Mouse (Mus musculus): Measurements from ENCODE around the gene Hsd17b14.

Gene Hsd17b14

GRCm38 (mm10) chr7:45567112-45567779, 12.6 kb downstream of the Hsd17b14 start:
- DNase-seq (ENCODE audit: low spot score in 2 of 2), result no peak

DNA sequence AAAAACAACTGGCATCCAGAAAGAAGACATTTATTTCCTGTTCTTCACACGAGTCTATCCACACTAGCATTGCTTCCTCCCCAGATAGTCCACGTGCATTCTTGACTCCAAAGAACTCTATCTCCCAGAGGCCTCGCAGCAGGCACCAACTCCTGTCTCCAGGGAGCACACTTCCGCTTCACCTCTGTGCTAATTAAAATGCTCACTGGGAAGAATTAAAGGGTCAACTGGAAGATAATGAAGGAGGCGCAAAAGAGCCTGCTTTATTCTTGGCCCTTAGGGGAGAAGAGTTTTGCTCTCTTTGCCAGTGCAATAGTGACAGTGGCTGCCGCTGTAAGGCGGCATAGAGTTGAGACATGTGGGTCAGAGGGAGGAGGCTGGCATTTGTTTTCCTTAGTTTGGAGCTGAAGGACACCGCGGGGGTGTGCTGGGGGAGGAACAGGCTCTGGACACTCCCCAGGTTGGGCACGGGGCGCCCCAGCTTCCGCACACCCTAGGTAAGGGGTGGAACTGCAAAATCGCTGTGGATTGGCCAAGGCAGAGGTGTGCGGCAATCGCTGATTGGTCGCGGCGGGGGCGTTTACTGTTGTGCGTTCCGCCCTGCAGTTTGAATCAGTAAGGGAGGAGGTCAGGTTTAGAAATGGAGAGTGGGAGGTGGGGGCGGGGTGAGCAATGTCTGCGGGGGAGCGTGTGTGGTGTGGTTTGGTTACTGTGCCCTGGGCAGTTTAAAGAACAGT, 13.3 kb downstream of the Hsd17b14 start:
- peak; percentile 81 to 83 for DNase-seq (ENCODE audit: low spot score in 2 of 2)

GRCm38 (mm10) chr7:45568601-45569473, 14.1 kb downstream of the Hsd17b14 start:
- DNase-seq (ENCODE audit: low spot score in 2 of 2), result no peak

- peak; percentile 37 to 53 for DNase-seq (ENCODE audit: low spot score in 2 of 2)
Observed at GRCm38 (mm10) chr7:45570103-45570741, 15.5 kb downstream of the Hsd17b14 start, which contains the start of gene Bcat2. TSS of gene Bcat2 (plus strand) at chr7:45570153.

- no peak for DNase-seq (ENCODE audit: low spot score in 2 of 2)
Observed at GRCm38 (mm10) chr7:45571966-45572365, 17.3 kb downstream of the Hsd17b14 start.

DNA sequence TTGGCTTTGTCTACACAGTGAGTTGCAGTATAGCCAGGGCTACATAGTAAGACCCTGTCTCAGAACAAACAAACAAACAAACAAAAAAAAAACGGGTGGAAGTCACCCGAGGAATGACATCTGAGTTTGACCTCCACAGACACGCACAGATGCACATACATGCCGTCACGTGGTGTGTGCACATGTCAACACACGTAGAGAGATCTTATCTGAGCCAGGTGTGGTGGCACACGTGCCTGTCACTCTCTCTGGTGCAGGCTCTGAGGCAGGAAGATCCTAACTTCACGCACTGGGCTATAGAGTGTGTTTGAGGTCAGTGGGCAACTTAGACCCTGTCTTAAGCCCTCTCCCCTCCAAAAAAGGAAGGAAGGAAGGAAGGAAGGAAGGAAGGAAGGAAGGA, 19.3 kb downstream of the Hsd17b14 start:
- no peak for DNase-seq (ENCODE audit: low spot score in 2 of 2)

- no peak for DNase-seq (ENCODE audit: low spot score in 2 of 2)
Observed at GRCm38 (mm10) chr7:45574472-45575379, 20.0 kb downstream of the Hsd17b14 start.

DNA sequence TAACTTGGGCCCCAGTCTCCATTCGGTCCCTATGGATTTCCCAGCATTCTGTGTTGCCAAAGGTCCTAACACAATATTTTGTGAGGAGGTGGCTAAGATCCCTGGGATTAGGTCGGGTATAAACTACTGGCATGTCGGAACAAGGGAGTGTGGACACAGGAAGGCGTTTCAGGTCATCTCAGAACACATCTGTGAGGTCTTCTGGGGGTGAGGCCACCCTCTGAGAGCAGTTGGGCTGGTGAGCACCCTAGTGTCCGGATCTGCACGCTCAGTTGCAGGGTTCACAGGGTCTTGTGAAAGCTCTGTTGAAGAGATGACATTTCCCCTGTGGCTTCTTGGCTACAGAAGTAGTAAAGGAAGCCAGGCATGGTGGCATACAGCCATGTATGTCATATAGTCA, 31.2 kb downstream of the Hsd17b14 start:
- no peak for DNase-seq (ENCODE audit: low spot score in 2 of 2)

- no peak for DNase-seq (ENCODE audit: low spot score in 2 of 2)
Observed at GRCm38 (mm10) chr7:45587631-45588592, 33.2 kb downstream of the Hsd17b14 start.

DNA sequence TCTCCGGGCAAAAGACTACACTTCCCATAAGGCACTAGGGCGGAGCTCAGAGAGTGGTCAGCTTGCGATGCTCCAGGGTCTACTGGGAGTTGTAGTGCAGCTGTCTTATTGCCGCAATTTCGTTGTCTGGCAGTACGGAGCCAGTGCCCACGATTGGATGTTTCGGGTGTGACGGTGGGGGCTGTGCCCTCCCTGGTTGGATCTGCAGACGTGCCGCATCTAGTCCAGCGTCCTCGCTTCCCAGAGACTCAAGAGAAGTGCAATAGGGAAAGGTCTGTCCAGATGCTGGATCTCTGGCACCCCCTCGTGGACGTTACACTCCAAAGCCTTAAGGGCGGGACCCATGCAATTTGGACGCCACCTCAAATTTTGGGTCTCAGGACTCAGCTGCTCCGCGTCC, 34.5 kb downstream of the Hsd17b14 start:
- DNase-seq (ENCODE audit: low spot score in 2 of 2), result peak; percentile 92 to 97

- DNase-seq (ENCODE audit: low spot score in 2 of 2), result no peak
Observed at GRCm38 (mm10) chr7:45589898-45590297, 35.2 kb downstream of the Hsd17b14 start.

DNA sequence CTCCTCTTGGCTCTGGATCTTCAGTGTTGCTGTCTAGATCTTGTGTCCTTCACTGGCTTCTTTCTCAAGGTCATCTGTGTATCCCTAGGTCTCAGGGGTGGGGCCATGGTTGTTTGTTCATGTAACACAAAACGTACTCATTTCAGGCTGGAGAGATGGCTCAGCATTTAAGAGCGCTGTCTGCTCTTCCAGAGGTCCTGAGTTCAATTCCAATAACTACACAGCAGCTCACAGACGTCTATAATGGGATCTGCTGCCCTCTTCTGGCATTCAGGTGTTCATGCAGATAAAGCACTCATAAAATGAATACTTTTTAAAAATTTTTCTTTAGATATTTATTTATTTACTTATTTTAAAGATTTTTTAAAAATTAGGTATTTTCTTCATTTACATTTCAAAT, 36.2 kb downstream of the Hsd17b14 start:
- DNase-seq (ENCODE audit: low spot score in 2 of 2), result no peak

GRCm38 (mm10) chr7:45591880-45592279, 37.2 kb downstream of the Hsd17b14 start:
- no peak for DNase-seq (ENCODE audit: low spot score in 2 of 2)

GRCm38 (mm10) chr7:45593118-45593815, 38.6 kb downstream of the Hsd17b14 start:
- DNase-seq (ENCODE audit: low spot score in 2 of 2), result peak in 1 of 2 experiments; percentile 60

GRCm38 (mm10) chr7:45595176-45595575, 40.5 kb downstream of the Hsd17b14 start:
- DNase-seq (ENCODE audit: low spot score in 2 of 2), result no peak

- no peak for DNase-seq (ENCODE audit: low spot score in 2 of 2)
Observed at GRCm38 (mm10) chr7:45596107-45596506, 41.4 kb downstream of the Hsd17b14 start.

DNA sequence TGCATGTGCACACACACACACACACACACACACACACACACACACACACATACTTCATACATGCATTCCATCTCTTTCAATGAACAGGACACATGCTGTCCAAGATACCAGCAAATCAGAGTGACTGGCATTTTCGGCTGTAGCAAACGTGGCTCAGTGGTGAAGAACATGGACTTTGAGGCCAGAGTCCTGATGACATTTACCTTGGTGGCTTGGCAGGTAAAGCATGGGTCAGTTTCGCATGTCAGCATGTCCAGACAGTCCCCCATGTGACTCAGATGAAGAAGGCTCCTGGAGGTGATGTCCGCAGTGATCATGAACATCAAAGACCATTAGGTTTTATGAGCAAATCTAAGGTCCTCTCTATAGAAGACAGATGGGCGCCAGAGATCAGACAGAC, 42.3 kb downstream of the Hsd17b14 start:
- no peak for DNase-seq (ENCODE audit: low spot score in 2 of 2)

DNA sequence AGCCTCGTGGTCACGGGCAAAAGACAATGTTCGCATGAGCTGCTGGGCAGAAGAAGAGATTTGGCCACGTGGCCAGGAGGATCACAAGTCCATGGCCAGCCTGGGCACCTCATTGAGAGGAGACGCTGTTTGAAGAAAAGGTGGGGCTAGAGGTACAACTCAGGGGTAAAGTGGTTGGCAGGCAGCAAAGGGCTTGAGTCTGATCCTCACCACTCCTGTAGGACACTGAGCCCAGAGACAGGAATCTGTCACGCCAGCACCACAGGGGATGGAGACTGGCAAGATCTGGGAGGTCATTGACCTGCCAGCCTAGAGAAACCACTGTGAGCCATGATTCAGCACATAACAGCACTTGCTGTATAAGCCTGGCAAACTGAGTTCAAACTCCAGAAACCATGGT, 42.8 kb downstream of the Hsd17b14 start:
- no peak for DNase-seq (ENCODE audit: low spot score in 2 of 2)
